Mouse (Mus musculus): ENCODE measurements at regions not wholly inside any gene's neighbourhood (a gene's known extent, or its start where the extent isn't known, plus 50 kb on each side); places are given as distances from the start of the nearest gene placed in this dataset.

DNA sequence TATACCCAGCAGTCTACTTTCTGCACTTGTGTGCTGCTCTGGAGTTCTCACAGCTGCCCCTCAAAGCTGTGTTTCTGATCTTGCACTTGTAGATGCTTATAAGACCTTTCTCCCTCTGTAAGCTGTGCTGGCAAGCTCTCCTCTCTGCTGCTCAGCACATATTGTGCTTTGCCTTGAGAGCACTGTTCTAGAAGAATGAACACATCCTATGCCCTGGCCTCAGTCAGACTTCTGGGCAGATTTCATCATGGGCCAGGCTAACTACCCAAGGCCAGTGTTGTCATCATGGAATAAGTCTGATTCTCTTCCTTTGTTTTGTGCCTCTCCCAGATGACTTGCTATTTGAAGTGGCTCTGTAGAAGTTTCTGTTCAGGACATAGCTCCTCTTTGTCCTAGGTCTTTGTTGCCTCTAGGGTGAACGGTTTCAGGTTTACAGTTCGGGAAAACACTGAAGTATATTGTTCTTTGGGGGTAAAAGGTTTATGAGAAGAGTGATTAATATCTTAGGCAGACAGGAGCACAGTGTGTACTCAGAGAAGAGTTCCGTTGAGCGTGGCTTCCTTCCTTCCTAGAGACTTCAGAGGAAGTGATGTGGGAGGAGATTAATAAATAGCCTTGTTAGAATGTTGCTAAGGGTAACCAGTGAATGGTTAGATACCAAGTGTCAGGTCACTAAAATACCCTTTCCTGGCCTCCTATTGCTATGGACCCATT, 70.8 kb downstream of the Pcdh18 start:
- WGBS, result 64% methylated on average over 4 of the region's 4 CpGs
- H3K9ac ChIP-seq, result no peak overlapping the region
- no peak overlapping the region for H3K4me3 ChIP-seq
- H3K4me1 ChIP-seq, result no peaks in the 10 kb centered on the region
- no peaks in the 10 kb centered on the region for H3K9me3 ChIP-seq
- H3K27me3 ChIP-seq (replicated peaks), result no peaks in the 10 kb centered on the region
- no peak overlapping the region for H3K27ac ChIP-seq (replicated peaks)
- H3K4me2 ChIP-seq, result no peak overlapping the region
- ATAC-seq (ENCODE audit: extremely low read depth, insufficient number of reproducible peaks, low FRiP score, low TSS enrichment), result no peak
- H3K36me3 ChIP-seq, result no peaks in the 10 kb centered on the region

DNA sequence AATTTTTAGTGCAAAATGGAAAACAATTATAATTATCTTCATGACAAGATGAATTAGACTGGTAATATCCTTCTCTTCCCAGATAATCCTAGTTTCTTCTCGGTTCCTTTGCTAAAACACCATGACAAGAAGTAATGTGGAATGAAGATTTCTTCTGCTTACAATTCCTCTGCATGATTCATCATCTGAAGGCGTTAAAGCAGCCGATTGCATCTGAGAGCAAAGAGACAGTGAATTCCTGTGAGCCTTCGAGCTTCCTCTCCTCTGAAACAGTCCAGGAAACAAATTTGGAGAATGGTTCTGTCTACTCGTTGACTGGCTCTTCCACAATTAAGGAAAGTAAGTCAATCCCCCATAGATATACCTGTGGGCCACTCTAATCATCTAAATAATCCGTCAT, 82.2 kb downstream of the Pcdh18 start:
- Histone ChIP-seq H3K27me3 (replicated peaks) (no peaks in the 10 kb centered on the region), H3K4me2 (no peak overlapping the region), H3K27ac (replicated peaks) (no peak overlapping the region), H3K9ac (no peak overlapping the region), H3K9me3 (no peaks in the 10 kb centered on the region), H3K4me3 (no peak overlapping the region), H3K36me3 (no peaks in the 10 kb centered on the region), H3K4me1 (peaks cover 9% of the 10 kb centered on the region)
- no peak for ATAC-seq (ENCODE audit: extremely low read depth, insufficient number of reproducible peaks, low FRiP score, low TSS enrichment)
- WGBS, result 75% methylated on average over 6 of the region's 6 CpGs

DNA sequence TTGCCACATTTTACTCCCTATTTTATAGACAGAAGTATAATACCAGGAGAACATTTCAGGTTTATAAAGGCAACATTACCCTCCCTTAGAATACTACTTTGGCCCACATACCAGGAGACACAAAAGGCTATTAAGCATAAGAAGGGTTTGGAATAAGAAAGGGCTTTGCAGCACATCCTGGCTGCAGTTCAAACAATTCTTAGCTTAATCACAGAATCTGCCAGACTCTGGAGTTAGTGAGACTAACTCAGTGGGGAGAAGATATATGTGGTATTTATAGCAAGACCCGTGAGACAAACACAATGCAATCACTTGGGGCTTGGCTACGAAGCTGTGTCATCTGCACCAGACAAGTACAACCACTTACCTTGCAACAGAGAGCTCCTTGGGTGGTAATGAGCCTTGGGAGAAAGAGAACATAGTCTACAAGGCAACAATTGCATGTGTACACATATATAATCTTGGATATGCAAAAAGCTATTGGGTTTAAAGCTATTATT, 84.4 kb downstream of the Pcdh18 start:
- Histone ChIP-seq H3K4me2 (no peak overlapping the region), H3K9me3 (no peaks in the 10 kb centered on the region), H3K36me3 (no peaks in the 10 kb centered on the region), H3K4me1 (peaks cover 9% of the 10 kb centered on the region), H3K9ac (no peak overlapping the region), H3K4me3 (no peak overlapping the region), H3K27me3 (replicated peaks) (no peaks in the 10 kb centered on the region), H3K27ac (replicated peaks) (0 out of 2 replicates have a peak overlapping the region, but pooled peaks have one; percentile 20)
- 14% methylated on average over 2 of the region's 2 CpGs for WGBS
- no peak for ATAC-seq (ENCODE audit: extremely low read depth, insufficient number of reproducible peaks, low FRiP score, low TSS enrichment)

DNA sequence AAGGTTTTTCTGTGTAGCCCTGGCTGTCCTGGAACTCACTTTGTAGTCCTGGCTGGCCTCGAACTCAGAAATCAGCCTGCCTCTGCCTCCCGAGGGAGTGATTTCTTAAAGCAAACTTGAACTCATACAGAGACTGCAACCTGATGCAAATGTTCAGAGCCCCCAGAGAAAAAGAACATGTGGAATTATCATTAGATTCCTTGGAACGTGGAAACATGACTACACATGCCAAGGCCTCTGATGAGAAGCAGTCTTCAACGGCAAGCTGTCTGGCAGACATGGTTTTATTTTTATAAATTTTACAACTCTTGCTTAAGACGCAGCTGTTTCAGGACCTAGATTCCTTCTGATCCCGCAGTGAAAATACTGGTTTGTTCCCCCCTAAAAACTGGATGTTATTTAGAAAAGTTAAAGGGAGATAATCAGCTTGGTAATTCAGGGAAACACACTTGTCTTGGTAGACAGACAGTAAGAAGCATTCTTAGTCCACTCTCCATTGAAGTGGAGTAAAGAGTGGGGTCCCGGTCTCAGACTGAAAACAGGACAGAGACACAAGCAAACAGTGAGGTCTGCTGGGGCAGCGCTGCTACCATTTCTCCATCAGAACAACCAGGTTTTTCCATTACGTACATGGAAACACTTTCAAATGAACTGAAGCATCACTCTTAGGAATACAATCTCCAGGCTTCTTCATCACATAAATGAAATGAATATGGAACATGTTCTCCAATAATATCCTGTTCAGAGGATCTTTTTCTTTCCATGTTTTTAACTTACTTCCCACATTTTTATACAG, 89.4 kb downstream of the Pcdh18 start:
- no peak overlapping the region for H3K4me2 ChIP-seq
- no peak for ATAC-seq (ENCODE audit: extremely low read depth, insufficient number of reproducible peaks, low FRiP score, low TSS enrichment)

DNA sequence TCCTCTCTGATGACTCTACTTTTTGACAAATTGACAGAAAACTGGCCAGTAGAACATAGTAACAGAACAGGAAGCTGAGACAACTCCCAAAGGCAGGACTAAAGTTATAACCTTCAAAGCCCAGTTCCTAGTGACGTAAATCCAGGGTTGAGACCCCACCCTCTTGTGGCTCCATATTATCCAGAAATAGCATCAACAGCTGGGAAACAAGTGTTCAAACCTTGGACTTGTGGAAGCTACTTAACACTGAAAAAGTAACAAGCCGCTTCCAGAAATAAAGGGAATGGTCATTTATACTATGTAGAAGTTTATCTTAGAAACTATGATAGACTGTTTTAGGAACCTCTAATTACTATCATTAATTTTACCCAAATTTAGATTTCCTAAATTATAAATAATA, 90.6 kb downstream of the Pcdh18 start:
- no peaks in the 10 kb centered on the region for H3K27me3 ChIP-seq (replicated peaks)
- no peaks in the 10 kb centered on the region for H3K36me3 ChIP-seq
- 77% methylated on average over 2 of the region's 2 CpGs for WGBS
- H3K4me3 ChIP-seq, result no peak overlapping the region
- H3K27ac ChIP-seq (replicated peaks), result no peak overlapping the region
- H3K9me3 ChIP-seq, result no peaks in the 10 kb centered on the region
- no peak overlapping the region for H3K9ac ChIP-seq
- ATAC-seq (ENCODE audit: extremely low read depth, insufficient number of reproducible peaks, low FRiP score, low TSS enrichment), result no peak
- no peak overlapping the region for H3K4me2 ChIP-seq
- H3K4me1 ChIP-seq, result no peaks in the 10 kb centered on the region

More for the DNA sequence above, 89.4 kb downstream of the Pcdh18 start:
- H3K9ac ChIP-seq, result no peak overlapping the region
- no peaks in the 10 kb centered on the region for H3K27me3 ChIP-seq (replicated peaks)
- 77% methylated on average over 9 of the region's 9 CpGs for WGBS
- H3K4me3 ChIP-seq, result no peak overlapping the region
- peaks cover 5% of the 10 kb centered on the region for H3K4me1 ChIP-seq
- no peak overlapping the region for H3K27ac ChIP-seq (replicated peaks)
- no peaks in the 10 kb centered on the region for H3K9me3 ChIP-seq
- no peaks in the 10 kb centered on the region for H3K36me3 ChIP-seq

DNA sequence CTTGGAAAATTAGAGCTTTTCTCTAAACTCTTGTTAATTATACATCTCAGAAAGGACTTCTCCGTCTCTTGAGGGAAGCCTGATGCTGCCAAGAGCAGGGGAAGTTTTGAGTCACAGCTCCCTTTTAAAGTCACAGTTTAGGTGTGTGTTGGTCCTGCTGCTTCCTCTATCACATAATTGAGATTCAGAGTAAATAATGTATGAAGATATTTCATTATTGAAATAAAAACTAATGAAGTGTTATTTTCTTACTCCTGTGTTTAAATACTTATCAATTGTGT, 108.3 kb downstream of the Pcdh18 start:
- Histone ChIP-seq H3K27ac (replicated peaks) (no peak overlapping the region), H3K4me2 (no peak overlapping the region), H3K9ac (no peak overlapping the region), H3K9me3 (no peaks in the 10 kb centered on the region), H3K27me3 (replicated peaks) (no peaks in the 10 kb centered on the region), H3K36me3 (no peaks in the 10 kb centered on the region), H3K4me3 (no peak overlapping the region), H3K4me1 (no peaks in the 10 kb centered on the region)
- WGBS, result 52% methylated on average over 1 of the region's 1 CpGs
- ATAC-seq (ENCODE audit: extremely low read depth, insufficient number of reproducible peaks, low FRiP score, low TSS enrichment), result no peak

DNA sequence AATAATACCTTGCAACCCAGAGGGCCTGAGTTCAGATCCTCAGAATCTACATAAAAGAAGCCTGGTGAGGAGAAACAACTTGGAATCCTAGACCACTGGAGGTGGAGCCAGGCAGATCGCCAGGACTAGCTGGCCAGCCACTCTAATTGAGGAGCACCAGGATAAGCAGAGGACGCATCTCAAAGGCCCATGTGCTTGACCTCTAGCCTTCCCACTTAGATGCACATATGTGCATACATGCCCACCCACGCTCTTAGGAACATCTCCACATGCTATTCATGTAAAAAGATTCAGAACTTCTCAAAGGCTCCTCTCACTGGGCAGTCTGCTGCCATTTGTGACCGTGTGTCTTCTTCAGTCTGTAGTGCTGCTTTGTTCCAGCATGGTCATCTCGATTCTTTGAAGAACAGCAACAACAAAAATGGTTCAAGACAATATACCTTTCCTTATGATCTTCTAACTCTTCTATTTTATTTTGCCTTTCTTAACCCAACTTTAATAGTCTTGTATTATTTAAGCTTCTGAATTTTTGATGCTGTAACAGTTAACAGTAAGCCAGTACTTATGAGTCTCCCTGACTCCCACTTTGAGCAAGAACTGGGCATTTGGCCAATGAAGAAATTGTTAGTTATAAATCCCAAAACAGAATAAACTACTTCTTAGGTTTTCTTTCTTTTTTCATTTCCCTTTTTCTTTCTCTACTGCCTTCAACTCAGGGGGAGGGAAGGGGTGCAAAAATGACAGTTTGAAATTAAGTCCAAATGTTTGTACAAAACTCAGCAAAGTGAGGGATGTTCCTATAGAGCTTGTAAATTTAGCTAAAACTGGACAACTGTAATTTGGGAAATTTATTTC, 108.9 kb downstream of the Pcdh18 start:
- no peak overlapping the region for H3K27ac ChIP-seq (replicated peaks)
- ATAC-seq (ENCODE audit: extremely low read depth, insufficient number of reproducible peaks, low FRiP score, low TSS enrichment), result no peak
- WGBS, result 62% methylated on average over 5 of the region's 5 CpGs

DNA sequence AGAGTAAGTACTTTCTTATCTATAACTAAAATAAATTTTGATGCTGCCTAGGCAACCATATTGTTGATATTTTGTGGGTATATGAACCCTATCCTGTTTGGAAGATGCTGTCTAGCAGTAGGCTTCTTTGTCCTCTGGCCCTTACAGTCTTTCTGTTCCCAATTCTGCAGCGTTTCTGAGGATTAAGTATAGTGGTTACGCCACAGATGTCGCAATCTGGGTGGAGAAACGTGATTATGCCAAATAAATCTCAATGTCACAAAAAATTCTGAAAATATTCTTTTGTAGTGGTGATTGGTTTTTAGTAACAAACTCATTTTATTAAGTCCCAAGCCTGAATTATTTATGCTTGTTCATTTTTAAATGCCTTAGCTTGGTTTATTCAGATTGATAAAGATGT, 112.1 kb downstream of the Pcdh18 start:
- Histone ChIP-seq H3K4me2 (no peak overlapping the region), H3K27ac (replicated peaks) (no peak overlapping the region), H3K4me3 (no peak overlapping the region), H3K36me3 (no peaks in the 10 kb centered on the region), H3K9ac (no peak overlapping the region), H3K4me1 (0 out of 2 replicates have a peak, but pooled peaks cover 5% of the 10 kb centered on the region), H3K9me3 (no peaks in the 10 kb centered on the region), H3K27me3 (replicated peaks) (no peaks in the 10 kb centered on the region)
- no peak for ATAC-seq (ENCODE audit: extremely low read depth, insufficient number of reproducible peaks, low FRiP score, low TSS enrichment)
- 88% methylated on average over 4 of the region's 4 CpGs for WGBS

More for the DNA sequence above, 108.9 kb downstream of the Pcdh18 start:
- H3K36me3 ChIP-seq, result no peaks in the 10 kb centered on the region
- no peak overlapping the region for H3K9ac ChIP-seq
- no peaks in the 10 kb centered on the region for H3K4me1 ChIP-seq
- no peak overlapping the region for H3K4me2 ChIP-seq
- H3K27me3 ChIP-seq (replicated peaks), result no peaks in the 10 kb centered on the region
- no peaks in the 10 kb centered on the region for H3K9me3 ChIP-seq
- H3K4me3 ChIP-seq, result no peak overlapping the region

DNA sequence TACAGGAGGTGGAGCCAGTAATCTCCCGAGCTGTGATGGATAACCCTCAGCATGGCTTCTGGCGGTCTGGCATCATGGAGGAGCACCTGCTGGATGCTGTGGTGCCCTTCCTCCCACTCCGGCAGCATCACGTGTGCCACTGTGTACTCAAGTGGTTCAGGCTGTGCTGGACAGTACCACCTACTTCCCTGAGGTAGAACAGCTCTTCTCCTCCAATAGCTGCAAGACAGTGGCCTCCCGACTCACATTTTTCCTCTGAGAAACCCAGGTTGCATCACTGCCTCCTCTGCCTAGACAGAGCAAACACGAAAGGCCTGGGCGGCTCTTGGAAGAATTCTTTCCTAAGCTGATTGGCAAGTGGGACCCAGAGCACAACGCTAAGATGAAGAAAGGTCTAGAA, 113.3 kb downstream of the Pcdh18 start:
- H3K4me1 ChIP-seq, result 0 out of 2 replicates have a peak, but pooled peaks cover 5% of the 10 kb centered on the region
- no peaks in the 10 kb centered on the region for H3K9me3 ChIP-seq
- no peak overlapping the region for H3K4me2 ChIP-seq
- H3K9ac ChIP-seq, result no peak overlapping the region
- H3K36me3 ChIP-seq, result no peaks in the 10 kb centered on the region
- H3K27me3 ChIP-seq (replicated peaks), result no peaks in the 10 kb centered on the region
- ATAC-seq (ENCODE audit: extremely low read depth, insufficient number of reproducible peaks, low FRiP score, low TSS enrichment), result no peak
- H3K4me3 ChIP-seq, result no peak overlapping the region
- H3K27ac ChIP-seq (replicated peaks), result peak overlapping the region; percentile 53; the same call in 1 of the 2 replicates
- WGBS, result 76% methylated on average over 8 of the region's 8 CpGs

DNA sequence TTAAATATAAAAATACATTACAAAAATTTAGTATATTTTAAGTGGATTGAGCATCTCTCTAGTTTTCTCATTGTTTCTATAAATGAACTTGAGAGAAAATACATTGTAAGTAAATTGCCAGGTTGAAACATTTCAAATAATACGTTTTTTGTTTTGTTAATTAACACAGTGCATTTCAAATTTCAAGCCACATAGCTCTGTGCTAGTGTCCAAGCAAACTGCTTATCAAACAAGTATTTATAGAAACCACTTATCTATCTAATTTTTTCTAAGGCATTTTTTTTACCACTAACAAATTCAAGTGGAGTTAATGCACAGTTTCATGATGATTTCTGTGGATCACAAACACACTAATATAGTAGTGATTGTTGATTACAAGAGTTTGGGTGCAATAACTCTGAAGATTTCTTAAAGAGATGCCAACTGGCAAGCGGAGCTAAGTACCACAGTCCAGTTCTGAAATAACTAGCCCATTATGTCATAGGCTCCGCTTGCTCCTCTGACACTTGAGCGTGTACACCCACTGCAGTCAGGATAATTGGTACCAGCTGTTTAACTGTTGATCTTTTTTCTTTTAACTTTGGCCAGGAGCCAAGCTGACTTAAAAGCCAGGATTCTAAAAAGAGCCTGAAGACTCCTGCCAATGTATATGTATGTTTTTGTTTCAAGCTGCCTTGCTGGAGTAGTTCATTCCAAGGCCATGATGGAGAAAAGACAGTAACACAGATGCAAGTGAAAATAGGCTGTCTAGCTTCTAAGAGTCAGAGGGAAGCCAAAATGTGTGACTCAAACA, 115.0 kb downstream of the Pcdh18 start:
- no peaks in the 10 kb centered on the region for H3K27me3 ChIP-seq (replicated peaks)
- H3K9me3 ChIP-seq, result no peaks in the 10 kb centered on the region
- peak; percentile 82; the same call in 1 of the 2 replicates for ATAC-seq (ENCODE audit: extremely low read depth, insufficient number of reproducible peaks, low FRiP score, low TSS enrichment)
- 10% methylated on average over 4 of the region's 4 CpGs for WGBS
- H3K4me3 ChIP-seq, result no peak overlapping the region
- no peaks in the 10 kb centered on the region for H3K36me3 ChIP-seq
- H3K4me2 ChIP-seq, result peak overlapping the region; percentile 48
- 0 out of 2 replicates have a peak, but pooled peaks cover 5% of the 10 kb centered on the region for H3K4me1 ChIP-seq
- H3K9ac ChIP-seq, result no peak overlapping the region
- peak overlapping the region; percentile 53 for H3K27ac ChIP-seq (replicated peaks)

All from heart, embryonic 13.5 days (tissue).